Mouse (Mus musculus) lung, embryonic 16.5 days (tissue): Measurements from ENCODE around the gene Prg3. TPM values are rescaled to one million over a fixed set of nuclear protein-coding genes. Genes with fewer than 3 reads are reported as not detected.

ENCODE experiments used
- ATAC-seq: fragments of 200-750 bp; cut with Nextera tagmentation; 2 replicates; pipeline ENCODE4 v1.8.0; 2017; ENCODE audit warnings: low read depth, mild to moderate bottlenecking, moderate library complexity
- H3K27ac ChIP-seq: fragments of 300-500 bp; sonication (generic); 2 replicates; pipeline ENCODE4 v1.5.1; 2014; ENCODE audit warnings: mild to moderate bottlenecking, control low read depth, low read length
- H3K27me3 ChIP-seq: fragments of 300-500 bp; sonication (generic); 2 replicates; pipeline ENCODE4 v1.6.1; 2014; ENCODE audit warnings: low read depth, low read length, mixed read lengths; ENCODE audit not compliant: control insufficient read depth, insufficient read depth
- H3K36me3 ChIP-seq: fragments of 300-500 bp; sonication (generic); 2 replicates; pipeline ENCODE4 v1.6.1; 2014; ENCODE audit warnings: low read length; ENCODE audit not compliant: control insufficient read depth, insufficient read depth
- H3K4me1 ChIP-seq: fragments of 300-500 bp; sonication (generic); replicated peaks from 2 replicates; pipeline ENCODE4 v1.6.1; 2014; ENCODE audit warnings: low read length, mixed read lengths; ENCODE audit not compliant: control insufficient read depth, insufficient read depth
- H3K4me2 ChIP-seq: fragments of 300-500 bp; sonication (generic); 2 replicates; pipeline ENCODE4 v1.6.1; 2014; ENCODE audit warnings: low read depth, low read length, control low read depth
- H3K4me3 ChIP-seq: fragments of 300-500 bp; sonication (generic); 2 replicates; pipeline ENCODE4 v1.5.1; 2014; ENCODE audit warnings: mild to moderate bottlenecking, low read length, control low read depth
- H3K9ac ChIP-seq: fragments of 300-500 bp; sonication (generic); 2 replicates; pipeline ENCODE4 v1.6.1; 2014; ENCODE audit warnings: low read length, control low read depth
- H3K9me3 ChIP-seq: fragments of 300-500 bp; sonication (generic); 2 replicates; pipeline ENCODE4 v1.6.1; 2016; ENCODE audit warnings: low read length; ENCODE audit not compliant: control insufficient read depth
- WGBS: fragments of 180-500 bp; shearing (Covaris S2); extraction: QIAGEN DNeasy Blood & Tissue Kit; methylation state at CpG from one replicate; pipeline ENCODE4 v1.1.7; 2014; 5-methylcytosine and 5-hydroxymethylcytosine counted together
- polyA plus RNA-seq: library from polyadenylated mRNA; unstranded; fragments of >200 nt; fragmentation: Nextera tagmentation; extraction: Ambion mirVana; gene quantifications from 2 replicates; pipeline ENCODE4 v1.2.1, GENCODE M21; 2015

Gene Prg3
- polyA plus RNA-seq, 1 experiment from 2014 or later = not detected

GRCm38 (mm10) chr2:85006600-85006999, 18.6 kb downstream of the Prg3 start:
- no peaks in the 10 kb centered on the region for H3K36me3 ChIP-seq
- 71% methylated on average over 7 of the region's 7 CpGs for WGBS
- H3K9me3 ChIP-seq = no peaks in the 10 kb centered on the region
- no peak for ATAC-seq
- peaks cover 1% of the 10 kb centered on the region for H3K4me1 ChIP-seq
- H3K9ac ChIP-seq = no peak overlapping the region
- H3K4me2 ChIP-seq = no peak overlapping the region
- no peaks in the 10 kb centered on the region for H3K27me3 ChIP-seq
- H3K4me3 ChIP-seq = no peak overlapping the region
- H3K27ac ChIP-seq = no peak overlapping the region

- no peak overlapping the region for H3K27ac ChIP-seq
- no peak overlapping the region for H3K4me3 ChIP-seq
- H3K27me3 ChIP-seq = no peaks in the 10 kb centered on the region
- no peaks in the 10 kb centered on the region for H3K9me3 ChIP-seq
- H3K4me1 ChIP-seq = peaks cover 6% of the 10 kb centered on the region
- H3K36me3 ChIP-seq = no peaks in the 10 kb centered on the region
- no peak for ATAC-seq
- no peak overlapping the region for H3K9ac ChIP-seq
- 14% methylated on average over 4 of the region's 4 CpGs for WGBS
- no peak overlapping the region for H3K4me2 ChIP-seq
Observed at GRCm38 (mm10) chr2:85007729-85008128, 19.7 kb downstream of the Prg3 start.

GRCm38 (mm10) chr2:85009212-85009611, 21.2 kb downstream of the Prg3 start:
- Histone ChIP-seq H3K4me3 (no peak overlapping the region), H3K36me3 (no peaks in the 10 kb centered on the region), H3K27ac (no peak overlapping the region), H3K27me3 (no peaks in the 10 kb centered on the region), H3K9me3 (no peaks in the 10 kb centered on the region), H3K4me2 (no peak overlapping the region), H3K4me1 (peaks cover 6% of the 10 kb centered on the region), H3K9ac (no peak overlapping the region)
- 53% methylated on average over 2 of the region's 2 CpGs for WGBS
- no peak for ATAC-seq

- peaks cover 6% of the 10 kb centered on the region for H3K4me1 ChIP-seq
- ATAC-seq = no peak
- 0 out of 2 replicates have a peak overlapping the region, but pooled peaks have one; percentile 2 for H3K27ac ChIP-seq
- H3K9ac ChIP-seq = no peak overlapping the region
- H3K4me3 ChIP-seq = no peak overlapping the region
- no peaks in the 10 kb centered on the region for H3K27me3 ChIP-seq
- H3K9me3 ChIP-seq = no peaks in the 10 kb centered on the region
- WGBS = 28% methylated on average over 9 of the region's 9 CpGs
- no peaks in the 10 kb centered on the region for H3K36me3 ChIP-seq
- H3K4me2 ChIP-seq = no peak overlapping the region
Observed at GRCm38 (mm10) chr2:85011906-85012604, 24.0 kb downstream of the Prg3 start.

GRCm38 (mm10) chr2:85012679-85013078, 24.7 kb downstream of the Prg3 start:
- peaks cover 6% of the 10 kb centered on the region for H3K4me1 ChIP-seq
- no peak overlapping the region for H3K4me3 ChIP-seq
- no peaks in the 10 kb centered on the region for H3K9me3 ChIP-seq
- no peaks in the 10 kb centered on the region for H3K36me3 ChIP-seq
- 70% methylated on average over 14 of the region's 14 CpGs for WGBS
- no peak overlapping the region for H3K27ac ChIP-seq
- no peak overlapping the region for H3K4me2 ChIP-seq
- no peak for ATAC-seq
- H3K9ac ChIP-seq = no peak overlapping the region
- H3K27me3 ChIP-seq = no peaks in the 10 kb centered on the region

GRCm38 (mm10) chr2:85013826-85014587, 26.0 kb downstream of the Prg3 start:
- Histone ChIP-seq H3K9me3 (no peaks in the 10 kb centered on the region), H3K4me3 (no peak overlapping the region), H3K4me1 (peaks cover 6% of the 10 kb centered on the region), H3K4me2 (no peak overlapping the region), H3K36me3 (no peaks in the 10 kb centered on the region), H3K27ac (no peak overlapping the region), H3K27me3 (no peaks in the 10 kb centered on the region), H3K9ac (no peak overlapping the region)
- 77% methylated on average over 5 of the region's 5 CpGs for WGBS
- ATAC-seq = no peak

- Histone ChIP-seq H3K4me1 (peaks cover 6% of the 10 kb centered on the region), H3K4me3 (no peak overlapping the region), H3K9me3 (no peaks in the 10 kb centered on the region), H3K36me3 (no peaks in the 10 kb centered on the region), H3K27ac (no peak overlapping the region), H3K27me3 (no peaks in the 10 kb centered on the region), H3K4me2 (no peak overlapping the region), H3K9ac (no peak overlapping the region)
- ATAC-seq = no peak
- WGBS = 45% methylated on average over 3 of the region's 3 CpGs
Observed at GRCm38 (mm10) chr2:85014588-85014982, 26.6 kb downstream of the Prg3 start.

GRCm38 (mm10) chr2:85022043-85022442, 34.0 kb downstream of the Prg3 start:
- Histone ChIP-seq H3K27me3 (no peaks in the 10 kb centered on the region), H3K4me1 (no peaks in the 10 kb centered on the region), H3K4me3 (no peak overlapping the region), H3K4me2 (no peak overlapping the region), H3K36me3 (no peaks in the 10 kb centered on the region), H3K9ac (no peak overlapping the region), H3K27ac (no peak overlapping the region), H3K9me3 (no peaks in the 10 kb centered on the region)
- ATAC-seq = no peak
- WGBS = 9% methylated on average over 4 of the region's 4 CpGs

GRCm38 (mm10) chr2:85026178-85026577, 38.2 kb downstream of the Prg3 start:
- Histone ChIP-seq H3K9ac (no peak overlapping the region), H3K4me2 (no peak overlapping the region), H3K9me3 (no peaks in the 10 kb centered on the region), H3K27ac (no peak overlapping the region), H3K36me3 (no peaks in the 10 kb centered on the region), H3K27me3 (no peaks in the 10 kb centered on the region), H3K4me1 (no peaks in the 10 kb centered on the region), H3K4me3 (no peak overlapping the region)
- ATAC-seq = no peak
- 72% methylated on average over 3 of the region's 3 CpGs for WGBS
